Comparison of ENCODE assay signal across 34 mouse cellular contexts in genomic region chr3:81120664-81121063, GRCm38 (mm10).
"Had no signal": no experiment of that assay in that cellular context is flagged by ENCODE, and none has a peak within 500 bp of the region (broad histone marks: within the 10 kb centered on the region; RNA-seq: fewer than 3 reads in every experiment).

No protein-coding gene starts in this region.

- H3K4me3 ChIP-seq: heart, embryonic 12.5 days; heart, embryonic 13.5 days; heart, embryonic 15.5 days; hindbrain, embryonic 10.5 days; hindbrain, embryonic 12.5 days; hindbrain, embryonic 13.5 days; hindbrain, embryonic 15.5 days; intestine, embryonic 15.5 days; kidney, embryonic 15.5 days; layer of hippocampus, adult 2 months; left cerebral cortex, adult 2 months had no signal

- DNase-seq: heart, postnatal 10 days; heart, postnatal 14 days; heart, postnatal 36 days; heart, postnatal 4 days; kidney, adult 11 months; kidney, adult 18-20 months; kidney, adult 2 months; kidney, adult 8-10 months; kidney, adult 9 months; kidney, postnatal 10 days; kidney, postnatal 14 days; kidney, postnatal 25 days; kidney, postnatal 36 days; kidney, postnatal 4 days; layer of hippocampus, adult 9-11 months; layer of hippocampus, postnatal 36 days had no signal

- H3K27ac ChIP-seq: heart, embryonic 13.5 days; heart, embryonic 15.5 days; hindbrain, embryonic 10.5 days; hindbrain, embryonic 12.5 days; hindbrain, embryonic 13.5 days; hindbrain, embryonic 14.5 days; hindbrain, embryonic 15.5 days; hindbrain, postnatal 0 days; intestine, embryonic 15.5 days; kidney, embryonic 15.5 days; kidney, postnatal 0 days; layer of hippocampus, adult 2 months; left cerebral cortex, adult 2 months had no signal

- H3K4me1 ChIP-seq: heart, embryonic 12.5 days; heart, embryonic 13.5 days; heart, embryonic 15.5 days; hindbrain, embryonic 10.5 days; hindbrain, embryonic 12.5 days; hindbrain, embryonic 13.5 days; hindbrain, embryonic 15.5 days; intestine, embryonic 15.5 days; kidney, embryonic 15.5 days had no signal

- H3K27me3 ChIP-seq: heart, embryonic 12.5 days; heart, embryonic 13.5 days; heart, embryonic 15.5 days; hindbrain, embryonic 12.5 days; hindbrain, embryonic 13.5 days; hindbrain, embryonic 15.5 days; intestine, embryonic 15.5 days; kidney, embryonic 15.5 days had no signal

- ATAC-seq: hindbrain, embryonic 16.5 days; hindbrain, postnatal 0 days; inflammation-experienced regulatory T-cells, adult 6 months; intestine, embryonic 15.5 days; intestine, embryonic 16.5 days; intestine, postnatal 0 days had no signal
